Mouse (Mus musculus) spleen, adult 2 months (tissue): Measurements from ENCODE around the gene Olfr71. TPM values are rescaled to one million over a fixed set of nuclear protein-coding genes. Genes with fewer than 3 reads are reported as not detected.

ENCODE experiments used
- DNase-seq, 2 experiments: peaks; one replicate each; pipeline versions ENCODE4 v3.0.0 to v3.0.0-alpha.2; 2012 to 2021; ENCODE audit warnings: low spot score in 2 of 2, low read depth in 1 of 2
- H3K27ac ChIP-seq: fragments of 200-500 bp; 2 replicates; pipeline ENCODE4 v1.5.1; 2012; ENCODE audit warnings: low read length, inconsistent platforms; ENCODE audit not compliant: insufficient read depth
- H3K27me3 ChIP-seq: fragments of 200-500 bp; 2 replicates; pipeline ENCODE4 v1.6.1; 2012; ENCODE audit warnings: mild to moderate bottlenecking, moderate library complexity, low read length, inconsistent platforms; ENCODE audit not compliant: control insufficient read depth, insufficient read depth
- H3K36me3 ChIP-seq: fragments of 200-500 bp; 2 replicates; pipeline ENCODE4 v1.6.1; 2012; ENCODE audit warnings: mild to moderate bottlenecking, low read length, inconsistent platforms; ENCODE audit not compliant: control insufficient read depth, insufficient read depth
- H3K4me1 ChIP-seq: fragments of 200-500 bp; 2 replicates; pipeline ENCODE4 v1.6.1; 2011; ENCODE audit warnings: inconsistent platforms; ENCODE audit not compliant: control insufficient read depth, insufficient read depth, insufficient read length
- H3K4me3 ChIP-seq: fragments of 200-500 bp; 2 replicates; pipeline ENCODE4 v1.5.1; 2011; ENCODE audit warnings: mild to moderate bottlenecking, inconsistent platforms; ENCODE audit not compliant: insufficient read depth, insufficient read length; ENCODE audit errors: extremely low read depth
- CTCF ChIP-seq: fragments of 200-500 bp; IDR thresholded peaks from 2 replicates; pipeline ENCODE4 v1.5.1; 2011; ENCODE audit warnings: mild to moderate bottlenecking, inconsistent platforms; ENCODE audit not compliant: insufficient read depth, insufficient read length, insufficient replicate concordance; ENCODE audit errors: extremely low read depth
- POLR2A ChIP-seq: fragments of 200-500 bp; IDR thresholded peaks from 2 replicates; pipeline ENCODE4 v1.6.1; 2011; ENCODE audit warnings: low read depth, low read length, inconsistent platforms
- WGBS: fragments of 180-500 bp; shearing (Covaris S2); methylation state at CpG from one replicate; pipeline ENCODE4 v1.1.7; 2018; 5-methylcytosine and 5-hydroxymethylcytosine counted together
- polyA plus RNA-seq: library from polyadenylated mRNA; depleted of rRNA; stranded (reverse); fragments of >200 nt; gene quantifications from 2 replicates; pipeline ENCODE4 v1.2.3, GENCODE M21; 2012

The Olfr71 gene
- polyA plus RNA-seq, 1 experiment, result not detected

- H3K27ac ChIP-seq, result peak overlapping the region; percentile 61
- H3K4me1 ChIP-seq, result no peaks in the 10 kb centered on the region
- no peak overlapping the region for H3K4me3 ChIP-seq
- no peak for DNase-seq
- WGBS, result 76% methylated on average over 7 of the region's 7 CpGs
- H3K27me3 ChIP-seq, result no peaks in the 10 kb centered on the region
- no peaks in the 10 kb centered on the region for H3K36me3 ChIP-seq
- no peak for TF ChIP-seq POLR2A
- TF ChIP-seq CTCF, result no peak
These were observed 17.9 kb upstream of the Olfr71 start for GRCm38 (mm10) chr4:43727718-43728575.

GRCm38 (mm10) chr4:43726995-43727394 lies 16.9 kb upstream of the Olfr71 start, which contains the start of gene Hrct1:
TSS of gene Hrct1 (plus strand) at chr4:43727188.
- no peak for DNase-seq
- no peak for TF ChIP-seq POLR2A
- TF ChIP-seq CTCF, result no peak
- Histone ChIP-seq H3K27me3 (no peaks in the 10 kb centered on the region), H3K27ac (peak within 1 kb of the TSS; percentile 61), H3K4me1 (no peaks in the 10 kb centered on the region), H3K36me3 (no peaks in the 10 kb centered on the region), H3K4me3 (no peak within 1 kb of the TSS)
- WGBS, result 68% methylated on average over 3 of the region's 3 CpGs

GRCm38 (mm10) chr4:43726228-43726993 lies 16.4 kb upstream of the Olfr71 start:
- 56% methylated on average over 12 of the region's 12 CpGs for WGBS
- no peak for TF ChIP-seq CTCF
- no peak for TF ChIP-seq POLR2A
- Histone ChIP-seq H3K4me3 (no peak overlapping the region), H3K36me3 (no peaks in the 10 kb centered on the region), H3K27ac (no peak overlapping the region), H3K4me1 (no peaks in the 10 kb centered on the region), H3K27me3 (no peaks in the 10 kb centered on the region)
- DNase-seq, result no peak

GRCm38 (mm10) chr4:43724764-43725163 lies 14.7 kb upstream of the Olfr71 start:
- Histone ChIP-seq H3K27me3 (no peaks in the 10 kb centered on the region), H3K27ac (no peak overlapping the region), H3K36me3 (no peaks in the 10 kb centered on the region), H3K4me3 (no peak overlapping the region), H3K4me1 (no peaks in the 10 kb centered on the region)
- WGBS, result 24% methylated on average over 1 of the region's 1 CpGs
- no peak for DNase-seq
- TF ChIP-seq POLR2A, result no peak
- TF ChIP-seq CTCF, result no peak

GRCm38 (mm10) chr4:43722191-43722590 lies 12.1 kb upstream of the Olfr71 start:
- H3K27me3 ChIP-seq, result no peaks in the 10 kb centered on the region
- no peak overlapping the region for H3K27ac ChIP-seq
- TF ChIP-seq CTCF (no peak), POLR2A (no peak)
- no peaks in the 10 kb centered on the region for H3K36me3 ChIP-seq
- 87% methylated on average over 4 of the region's 4 CpGs for WGBS
- H3K4me1 ChIP-seq, result no peaks in the 10 kb centered on the region
- no peak for DNase-seq
- H3K4me3 ChIP-seq, result no peak overlapping the region

GRCm38 (mm10) chr4:43720491-43721228 lies 10.6 kb upstream of the Olfr71 start:
- WGBS, result 63% methylated on average over 14 of the region's 16 CpGs
- no peaks in the 10 kb centered on the region for H3K36me3 ChIP-seq
- no peak for TF ChIP-seq CTCF
- TF ChIP-seq POLR2A, result no peak
- no peak overlapping the region for H3K4me3 ChIP-seq
- DNase-seq, result no peak
- H3K27ac ChIP-seq, result no peak overlapping the region
- H3K27me3 ChIP-seq, result no peaks in the 10 kb centered on the region
- H3K4me1 ChIP-seq, result no peaks in the 10 kb centered on the region

GRCm38 (mm10) chr4:43713652-43714219 lies 3.7 kb upstream of the Olfr71 start:
- no peak overlapping the region for H3K27ac ChIP-seq
- WGBS, result 54% methylated on average over 7 of the region's 7 CpGs
- TF ChIP-seq CTCF (no peak), POLR2A (no peak)
- H3K27me3 ChIP-seq, result no peaks in the 10 kb centered on the region
- no peaks in the 10 kb centered on the region for H3K4me1 ChIP-seq
- no peaks in the 10 kb centered on the region for H3K36me3 ChIP-seq
- no peak for DNase-seq
- H3K4me3 ChIP-seq, result no peak overlapping the region
